Mouse (Mus musculus) E14TG2a.4 (cell line): ENCODE measurements at regions not wholly inside any gene's neighbourhood (a gene's known extent, or its start where the extent isn't known, plus 50 kb on each side); places are given as distances from the start of the nearest gene placed in this dataset.

Experiments
- CTCF ChIP-seq: conservative IDR thresholded peaks from 2 replicates; pipeline ENCODE4 v1.5.1; 2014; ENCODE audit warnings: low read length
- POU5F1 ChIP-seq: IDR thresholded peaks from 2 replicates; pipeline ENCODE4 v1.6.1; 2014; ENCODE audit warnings: low read length, borderline replicate concordance

- TF ChIP-seq CTCF (no peak), POU5F1 (no peak)
These were observed 744.4 kb upstream of the Lrrc6 start for GRCm38 (mm10) chr15:67244908-67245657.
